Mouse (Mus musculus) thymus, postnatal 4 days (tissue): ENCODE measurements around the gene Robo1.

Source experiments
- DNase-seq: peaks from one replicate; pipeline ENCODE4 v3.0.0; 2021

Gene Robo1

DNA sequence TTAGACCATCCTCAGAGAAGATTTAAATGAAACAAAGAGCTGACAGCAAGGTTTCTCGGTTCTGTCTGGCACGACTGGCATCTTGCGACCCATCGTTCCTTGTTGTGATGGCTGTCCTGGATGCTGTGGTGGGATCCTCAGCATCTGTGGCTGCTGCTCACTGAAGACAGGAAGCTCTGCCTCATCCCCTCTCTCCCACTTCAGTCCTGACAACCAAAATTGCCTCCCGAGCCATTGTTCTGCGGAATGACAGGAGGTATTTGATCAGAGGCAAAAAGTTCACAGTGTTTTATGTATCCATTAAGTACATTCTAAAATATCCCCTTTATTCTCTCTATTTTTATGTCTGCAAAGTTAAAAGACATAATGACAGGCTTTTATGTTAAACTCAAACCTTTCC, 643.9 kb downstream of the Robo1 start:
- no peak for DNase-seq

DNA sequence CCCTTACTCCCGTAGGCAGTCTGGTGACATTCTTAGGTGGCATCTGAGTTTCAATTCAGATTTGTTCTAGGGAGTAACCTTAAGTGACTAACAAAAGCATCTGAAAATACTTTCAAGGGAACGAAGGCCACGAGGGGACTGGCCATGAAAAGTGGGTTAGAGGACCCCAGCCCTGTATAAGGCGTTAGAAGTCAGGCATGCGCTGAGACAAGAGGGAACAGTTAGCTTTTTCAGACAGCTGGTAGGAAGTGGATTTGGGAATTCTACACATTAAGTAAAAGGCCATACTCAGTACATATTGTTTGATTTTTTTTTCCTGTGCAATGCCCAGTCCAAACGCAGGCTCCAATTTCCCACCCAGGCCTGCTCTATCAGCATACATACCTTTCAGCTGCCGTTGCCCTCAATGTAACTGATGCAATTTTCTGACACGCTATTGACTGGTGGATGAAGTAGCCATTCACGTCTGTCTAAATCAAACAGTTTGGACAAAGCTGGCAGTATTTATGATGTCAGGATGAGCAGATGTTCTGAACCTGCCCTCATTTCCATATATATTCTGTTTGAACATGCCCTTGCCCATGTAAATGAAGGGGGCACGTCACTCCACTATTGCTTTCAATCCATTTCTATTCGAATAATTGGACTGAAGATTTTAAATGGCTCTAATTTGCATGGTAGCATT, 651.1 kb downstream of the Robo1 start:
- DNase-seq = no peak

DNA sequence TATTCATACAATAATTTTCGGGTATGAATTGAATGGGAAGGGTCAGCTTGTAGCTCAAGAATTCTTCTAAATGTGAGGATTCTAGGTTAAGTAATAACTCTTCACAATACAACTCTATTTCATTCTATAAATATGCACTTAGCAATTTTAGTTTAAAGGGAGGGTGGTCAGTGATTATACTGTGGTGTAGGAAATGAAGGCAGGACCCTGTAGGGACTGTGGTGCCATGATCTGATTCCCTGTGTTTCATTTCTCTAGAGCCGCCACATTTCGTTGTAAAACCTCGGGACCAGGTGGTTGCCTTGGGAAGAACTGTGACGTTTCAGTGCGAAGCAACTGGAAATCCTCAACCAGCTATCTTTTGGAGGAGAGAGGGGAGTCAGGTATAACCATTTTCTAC, 651.7 kb downstream of the Robo1 start:
- no peak for DNase-seq

DNA sequence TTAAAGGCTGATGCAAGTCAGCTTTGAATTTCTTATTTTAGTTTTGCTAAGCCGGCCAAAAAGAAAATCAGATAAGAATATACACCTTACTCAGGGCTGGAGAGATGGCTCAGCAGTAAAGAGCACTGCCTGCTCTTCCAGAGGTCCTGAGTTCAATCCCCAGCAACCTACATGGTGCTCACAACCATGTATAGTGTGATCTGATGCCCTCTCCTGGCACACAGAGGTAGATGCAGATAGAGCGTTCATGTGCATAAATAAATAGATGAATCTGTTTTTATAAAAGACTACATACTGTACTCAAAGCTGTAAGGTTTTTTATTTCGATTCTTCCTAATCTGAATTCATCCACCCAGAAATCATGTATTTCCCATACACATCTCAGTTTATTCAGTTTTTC, 655.7 kb downstream of the Robo1 start:
- no peak for DNase-seq

DNA sequence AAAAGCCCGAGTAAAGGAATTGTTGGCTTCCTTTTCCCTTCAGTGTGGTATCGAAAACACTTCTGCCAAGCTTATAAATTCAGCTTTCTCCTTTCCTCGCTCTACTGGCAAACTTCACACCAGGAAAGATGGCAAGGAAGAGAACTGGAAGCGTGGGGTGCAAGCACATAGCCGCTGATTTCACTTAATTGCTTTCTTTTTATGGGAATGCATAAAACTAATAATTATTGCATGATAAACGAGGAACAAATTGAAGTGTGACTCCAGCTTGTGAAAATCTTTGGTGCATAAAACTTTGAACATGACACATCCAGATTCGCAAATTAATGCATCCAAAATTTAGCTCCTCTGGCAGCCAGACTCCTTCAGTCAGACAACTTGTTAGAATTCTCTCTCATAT, 659.4 kb downstream of the Robo1 start:
- DNase-seq = no peak

DNA sequence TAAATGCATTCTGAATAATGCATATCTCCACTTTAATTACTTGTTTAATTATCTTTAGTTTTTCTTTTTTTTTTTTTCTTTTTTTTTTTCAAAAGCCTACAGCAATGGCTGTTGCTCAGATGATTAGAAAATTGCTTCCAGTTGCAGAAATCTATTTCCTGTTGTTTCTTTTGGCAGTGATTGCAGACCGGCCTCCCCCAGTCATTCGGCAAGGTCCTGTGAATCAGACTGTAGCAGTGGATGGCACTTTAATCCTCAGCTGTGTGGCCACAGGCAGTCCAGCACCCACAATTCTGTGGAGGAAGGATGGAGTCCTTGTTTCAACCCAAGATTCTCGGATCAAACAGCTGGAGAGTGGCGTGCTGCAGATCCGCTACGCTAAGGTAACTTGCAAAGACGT, 661.9 kb downstream of the Robo1 start:
- DNase-seq = no peak

DNA sequence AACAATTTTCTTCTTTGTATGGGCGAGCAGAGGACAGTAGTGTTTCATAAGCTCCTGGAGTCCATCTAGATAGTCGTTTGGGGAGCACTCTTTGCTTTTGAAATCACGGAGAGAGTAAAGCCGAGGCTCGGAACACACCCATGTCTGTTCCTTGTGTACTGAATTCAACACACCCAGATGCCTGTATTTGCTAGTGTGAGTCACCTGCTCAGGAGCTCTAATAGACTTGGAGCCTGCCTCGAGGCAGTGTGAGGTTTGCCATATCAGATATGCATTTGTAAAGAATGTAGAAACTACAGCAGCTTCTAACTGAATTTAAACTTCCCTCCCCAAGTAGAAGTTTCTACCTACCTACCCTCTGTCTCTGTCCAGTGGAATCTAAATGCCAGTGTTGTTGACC, 665.6 kb downstream of the Robo1 start:
- DNase-seq = no peak

DNA sequence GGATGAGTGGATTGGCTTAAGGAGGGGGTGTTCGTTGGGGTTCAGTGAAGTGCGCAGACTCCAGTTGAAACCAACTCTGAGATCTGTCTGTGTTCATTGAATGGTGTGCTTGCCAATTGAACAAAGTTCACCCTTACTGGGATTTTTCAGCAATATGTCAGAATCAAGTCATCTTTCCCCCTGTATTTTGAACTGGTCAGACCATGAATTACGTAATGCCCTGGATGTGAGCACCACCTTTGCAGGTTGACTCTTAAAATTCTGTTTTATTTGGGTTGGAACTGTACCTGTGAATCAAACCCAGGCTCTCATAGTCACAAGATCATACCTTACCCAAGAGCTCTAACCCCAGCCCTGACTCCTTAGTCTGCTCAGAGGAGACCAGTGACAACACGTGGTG, 666.6 kb downstream of the Robo1 start:
- no peak for DNase-seq

DNA sequence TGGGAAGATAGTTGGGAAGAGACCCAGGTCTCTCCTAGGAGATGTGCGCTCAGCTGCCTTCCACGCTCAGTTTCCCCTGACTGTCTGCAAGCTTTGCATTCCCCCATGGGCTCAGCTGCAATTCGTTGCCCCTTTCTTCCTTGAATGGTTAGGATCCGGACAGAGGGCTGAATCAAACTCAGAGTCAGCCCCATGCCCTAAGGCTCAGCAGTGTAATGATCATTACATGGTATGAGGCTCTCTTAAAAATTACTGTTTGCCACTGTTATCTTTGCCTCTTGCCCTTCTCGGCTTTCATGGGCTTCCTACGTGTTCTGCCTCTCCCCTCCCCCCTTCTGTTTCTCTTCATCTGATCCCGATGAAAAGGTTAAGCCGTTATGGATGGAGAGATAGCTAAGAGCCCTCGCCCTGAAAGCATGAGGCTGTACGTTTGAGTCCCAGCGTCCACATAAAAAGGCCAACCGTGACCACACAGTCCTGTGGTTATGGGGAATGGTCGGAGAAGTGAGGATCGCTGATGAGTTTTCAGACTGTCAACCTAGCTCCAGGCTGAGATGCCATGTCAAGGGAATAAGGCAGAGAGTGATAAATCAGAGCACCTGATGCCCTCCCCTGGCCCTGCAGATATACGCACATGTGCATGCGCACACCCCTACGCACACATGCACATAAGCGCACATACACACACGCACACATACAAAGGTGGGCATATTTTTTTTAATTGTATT, 668.9 kb downstream of the Robo1 start:
- DNase-seq = no peak

DNA sequence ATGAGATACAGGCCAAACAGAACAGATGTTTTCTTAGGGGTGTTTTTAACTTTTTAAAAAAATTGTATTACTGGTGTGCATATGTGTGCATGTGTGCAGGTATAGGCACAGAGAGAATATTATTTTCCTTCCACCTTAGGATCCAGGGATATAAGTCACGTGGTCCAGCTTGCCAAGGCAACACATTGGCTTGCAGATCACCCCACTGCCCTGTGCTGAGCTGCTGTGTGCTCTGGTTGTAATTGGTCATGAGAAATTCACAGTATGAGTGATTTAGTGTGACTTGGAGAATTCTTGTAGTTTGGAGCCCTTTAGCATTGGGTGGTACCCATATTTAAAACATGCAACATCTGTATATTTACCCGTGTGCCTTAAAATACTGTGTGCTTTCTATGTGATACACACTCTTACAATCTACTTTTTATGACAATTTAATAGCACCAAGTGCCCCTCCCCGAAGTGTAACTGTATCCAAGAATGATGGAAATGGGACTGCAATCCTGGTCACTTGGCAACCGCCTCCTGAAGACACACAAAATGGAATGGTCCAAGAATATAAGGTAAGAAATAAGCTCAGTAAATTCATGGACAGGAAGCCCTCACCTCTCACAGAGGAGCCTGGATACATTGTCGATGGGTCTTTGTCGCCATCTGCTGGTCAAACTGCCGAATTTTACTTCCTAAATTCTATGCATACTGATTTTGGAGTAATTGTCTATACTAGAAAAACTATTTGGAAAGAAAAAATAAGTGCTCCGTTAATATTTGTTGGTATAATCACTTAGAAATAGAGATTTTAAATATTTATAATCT, 671.5 kb downstream of the Robo1 start:
- peak; percentile 72 for DNase-seq

DNA sequence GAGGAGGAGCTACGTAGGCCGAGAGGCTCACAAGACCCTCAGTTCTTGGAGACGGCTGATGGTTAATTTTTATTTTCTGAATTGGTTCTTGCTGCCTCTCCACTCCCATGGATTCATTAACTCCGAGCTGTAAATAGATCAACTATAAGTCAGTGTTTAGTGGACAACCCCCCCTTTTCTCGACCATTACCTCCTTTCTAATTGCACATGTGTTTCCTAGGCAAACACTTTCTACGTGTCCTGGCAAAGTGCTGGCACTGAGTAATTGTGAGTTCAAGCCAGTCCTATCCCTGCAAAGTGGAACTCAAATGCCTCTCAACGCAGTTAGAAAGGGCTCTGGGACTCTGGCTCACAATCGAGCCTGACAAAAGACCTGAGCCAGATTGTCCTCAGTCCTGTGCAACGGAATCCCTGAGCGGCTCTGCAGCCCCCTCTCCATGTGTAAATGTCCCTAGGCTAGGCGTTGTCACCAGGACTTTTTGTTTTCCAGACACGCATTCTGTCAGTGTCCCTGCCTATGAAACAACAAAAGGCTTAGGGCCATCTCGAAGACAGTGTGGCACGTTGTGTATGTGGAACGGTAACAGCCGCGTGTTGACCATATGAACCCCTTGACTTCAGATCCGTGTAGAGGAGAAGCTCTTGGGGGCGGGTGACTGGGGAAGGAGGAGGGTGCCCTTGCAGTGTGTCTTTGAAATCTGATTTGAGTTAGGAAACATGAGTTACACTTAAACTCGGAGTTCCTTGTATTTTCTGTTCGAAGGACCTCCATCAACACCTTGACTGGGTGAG, 682.5 kb downstream of the Robo1 start:
- no peak for DNase-seq

DNA sequence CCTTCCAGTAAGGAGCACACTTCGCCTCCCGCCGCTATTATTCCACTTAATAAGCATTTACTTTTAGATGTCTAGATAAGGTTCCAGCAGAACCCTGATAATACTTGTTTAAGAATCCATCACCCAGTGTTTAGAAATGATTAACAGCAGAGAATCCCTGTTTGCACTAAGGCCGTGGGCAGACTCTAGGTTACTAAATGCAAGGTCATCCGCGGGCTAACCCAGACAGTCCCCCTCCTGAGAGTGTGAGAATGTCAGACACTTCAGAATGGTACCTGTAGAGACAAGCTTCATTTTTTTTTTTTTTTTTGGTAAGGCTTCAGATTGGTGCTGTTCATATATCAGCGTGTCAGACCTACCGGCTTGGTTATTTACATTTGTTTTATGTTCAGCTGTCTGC, 685.1 kb downstream of the Robo1 start:
- DNase-seq = no peak

DNA sequence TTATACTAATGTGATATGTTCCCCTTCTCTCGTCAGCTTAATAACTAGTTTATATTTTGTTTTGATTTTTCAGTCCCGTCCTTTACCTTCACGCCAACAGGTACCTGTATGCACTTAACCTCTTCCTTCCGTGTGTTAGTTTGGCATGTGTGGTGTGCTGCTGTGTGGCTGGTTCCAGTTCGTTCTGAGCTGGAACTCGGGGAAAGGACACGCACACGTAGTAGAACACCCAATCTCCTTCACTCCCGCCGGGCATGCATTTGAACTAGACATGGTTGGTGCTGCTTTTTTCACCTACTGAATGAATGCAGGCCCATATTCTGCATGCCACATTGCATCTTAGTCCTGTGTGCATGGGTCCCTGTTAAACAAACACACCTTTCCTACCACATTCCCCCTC, 685.5 kb downstream of the Robo1 start:
- DNase-seq = no peak

DNA sequence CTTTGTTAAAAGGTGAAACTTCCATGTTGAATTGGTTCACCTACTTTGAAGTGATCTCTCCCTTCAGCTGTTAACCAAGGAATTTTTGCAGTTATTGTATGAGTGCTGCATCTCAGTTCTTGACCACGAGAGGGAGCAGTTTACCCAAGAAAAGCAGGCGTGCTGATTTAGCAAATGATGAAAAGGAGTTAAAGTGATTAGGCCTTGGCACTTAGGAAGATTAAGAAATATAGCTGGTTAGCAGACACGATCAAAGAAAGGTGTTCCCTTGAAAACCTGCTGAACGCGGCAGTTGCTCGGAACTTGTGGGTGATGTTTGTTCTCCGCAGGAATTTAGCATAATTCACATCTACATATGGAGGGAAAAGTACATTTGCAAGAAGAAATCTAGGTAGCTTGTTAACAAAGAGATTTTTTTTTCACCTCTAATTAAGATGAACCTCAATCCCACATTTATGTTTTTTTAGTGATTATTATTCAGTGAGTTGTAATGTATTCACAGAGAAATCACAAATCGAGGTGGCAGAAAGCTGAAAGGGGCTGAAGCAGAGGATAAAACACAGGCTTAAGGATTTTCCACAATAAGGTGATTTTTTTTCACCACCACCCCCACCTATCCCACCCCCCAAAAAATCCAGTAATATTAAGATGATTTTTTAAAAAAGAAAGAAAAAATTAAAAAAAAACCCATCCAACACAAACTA, 687.3 kb downstream of the Robo1 start:
- DNase-seq = peak; percentile 24

DNA sequence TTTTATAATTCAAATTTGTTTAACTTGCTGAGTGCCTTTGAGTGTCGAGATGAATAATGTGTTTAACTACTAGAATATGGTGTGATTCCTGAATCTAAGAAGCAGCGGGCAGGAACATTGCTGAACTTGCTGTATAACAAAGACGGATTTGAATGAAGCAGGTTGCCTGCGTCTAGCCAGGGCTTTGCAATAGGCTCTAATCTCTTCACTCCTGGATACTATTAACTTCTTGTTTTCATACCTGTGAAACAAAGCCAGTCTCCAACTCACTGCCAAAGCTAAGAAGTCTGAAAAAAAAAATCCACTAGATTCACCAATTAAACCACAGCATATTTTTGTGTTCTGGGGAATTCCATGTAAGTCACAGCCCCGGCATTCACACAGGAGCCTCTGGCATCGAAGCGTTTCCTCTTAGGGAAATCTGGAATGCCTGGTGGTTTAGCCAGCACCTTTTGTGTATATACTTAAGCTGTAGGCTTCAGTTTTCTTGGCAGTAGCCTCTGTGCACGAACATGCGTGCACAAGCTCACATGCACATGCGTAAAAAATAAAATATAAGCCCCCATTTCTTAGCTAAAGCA, 687.9 kb downstream of the Robo1 start:
- DNase-seq = no peak

DNA sequence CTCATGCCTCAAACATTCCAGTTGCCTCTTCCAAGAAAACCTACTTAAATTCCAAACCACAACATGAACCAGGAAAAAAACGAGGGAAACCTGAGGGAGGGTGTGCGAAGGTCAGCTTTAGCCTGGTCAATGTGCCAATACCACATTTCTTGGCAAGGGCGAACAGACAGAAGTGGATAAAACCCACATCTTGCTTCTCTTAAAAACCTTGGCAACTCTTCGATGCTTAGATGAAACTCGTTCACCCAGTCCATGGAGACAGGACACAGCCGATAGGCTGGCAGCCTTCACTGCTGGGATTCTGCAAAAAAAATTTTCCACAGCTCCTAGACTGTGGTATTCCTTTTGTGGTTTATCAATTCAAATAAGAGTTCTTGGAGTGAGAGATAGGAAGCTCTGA, 690.6 kb downstream of the Robo1 start:
- DNase-seq = no peak

DNA sequence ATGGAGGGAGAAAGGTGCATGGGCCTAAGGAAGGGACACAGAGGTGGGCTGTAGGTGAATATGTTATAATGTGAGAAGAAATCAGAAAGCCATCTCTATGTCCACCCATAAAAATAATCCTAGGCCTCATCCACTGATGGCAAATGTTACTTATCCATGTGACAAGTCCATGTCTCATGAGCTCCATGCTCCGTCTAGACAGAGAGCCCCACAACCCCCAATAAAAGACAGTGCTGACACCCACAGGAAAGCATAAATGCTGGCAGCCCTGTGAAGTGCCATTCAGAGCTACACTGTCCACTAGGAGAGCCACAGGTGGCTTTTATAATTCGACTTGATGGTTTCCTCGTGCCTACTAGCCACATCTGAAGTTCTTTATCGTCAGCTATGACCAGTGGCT, 694.6 kb downstream of the Robo1 start:
- no peak for DNase-seq

DNA sequence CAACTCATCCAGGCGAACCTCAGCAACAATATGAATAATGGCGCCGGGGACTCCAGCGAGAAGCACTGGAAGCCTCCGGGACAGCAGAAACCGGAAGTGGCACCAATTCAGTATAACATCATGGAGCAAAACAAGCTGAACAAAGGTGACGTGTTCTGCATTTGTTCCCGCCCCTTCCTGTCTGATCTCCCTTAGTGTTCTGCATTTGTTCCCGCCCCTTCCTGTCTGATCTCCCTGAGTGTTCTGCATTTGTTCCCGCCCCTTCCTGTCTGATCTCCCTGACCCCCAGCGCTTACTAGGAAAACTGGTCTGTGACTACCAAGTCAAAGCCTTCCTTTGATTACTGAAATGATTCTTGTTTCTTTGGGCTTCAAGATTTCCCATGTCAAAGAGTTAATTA, 696.5 kb downstream of the Robo1 start:
- DNase-seq = no peak

DNA sequence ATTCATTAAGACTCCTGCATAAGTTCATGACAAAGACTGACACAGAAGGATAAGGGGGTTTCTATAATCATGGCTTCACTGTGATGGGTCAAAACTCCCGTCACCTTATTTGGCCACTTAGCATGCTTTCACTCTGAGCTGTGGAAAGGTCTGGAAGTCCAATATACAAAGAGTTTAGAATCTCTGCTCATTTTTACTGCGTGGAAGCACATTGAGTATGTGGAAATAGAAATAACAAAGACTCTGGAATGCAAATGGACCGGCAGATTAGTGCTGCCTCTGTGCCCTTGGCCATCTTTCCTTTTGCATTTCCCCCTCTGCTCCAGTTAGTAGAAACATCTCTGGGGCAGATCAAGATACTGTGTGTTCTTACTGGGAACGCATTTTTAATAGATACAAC, 697.7 kb downstream of the Robo1 start:
- no peak for DNase-seq

DNA sequence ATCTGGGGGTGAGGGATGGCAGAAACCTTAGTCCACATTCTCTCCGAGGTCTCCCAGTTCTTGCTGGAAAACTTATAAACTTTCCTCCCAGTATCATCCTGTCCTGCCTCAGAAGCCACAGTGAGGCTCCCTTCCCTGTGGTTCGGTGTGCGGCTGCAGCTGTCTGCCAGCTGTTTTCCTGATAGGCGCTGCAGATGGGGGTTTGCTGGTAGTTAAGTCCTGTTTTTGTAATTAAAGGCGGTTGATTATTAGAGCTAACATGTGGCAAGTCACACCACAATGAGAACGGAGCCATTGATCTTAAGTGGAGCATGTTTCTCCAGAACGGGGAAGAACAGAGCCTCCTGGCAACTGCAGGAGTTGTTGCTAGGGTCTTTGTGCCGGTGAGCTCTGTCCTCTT, 699.3 kb downstream of the Robo1 start:
- no peak for DNase-seq

DNA sequence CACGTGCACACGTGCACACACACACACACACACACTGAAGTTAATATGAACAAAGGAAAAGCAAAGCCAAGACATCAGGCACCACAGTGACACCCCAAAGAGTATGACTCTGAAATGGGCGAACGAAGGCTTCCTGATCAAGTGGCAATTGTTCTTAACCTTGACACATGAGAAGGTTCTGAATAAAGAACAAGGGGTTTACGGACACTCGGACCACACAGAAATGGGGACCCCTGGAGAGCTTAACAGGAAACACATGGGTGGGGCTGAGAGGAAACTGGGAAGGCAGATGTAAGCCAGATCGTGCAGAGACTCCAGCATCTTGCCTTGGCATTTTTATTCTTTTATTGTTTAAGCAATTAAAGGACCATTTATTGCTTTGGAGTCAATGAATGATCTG, 703.2 kb downstream of the Robo1 start:
- no peak for DNase-seq

DNA sequence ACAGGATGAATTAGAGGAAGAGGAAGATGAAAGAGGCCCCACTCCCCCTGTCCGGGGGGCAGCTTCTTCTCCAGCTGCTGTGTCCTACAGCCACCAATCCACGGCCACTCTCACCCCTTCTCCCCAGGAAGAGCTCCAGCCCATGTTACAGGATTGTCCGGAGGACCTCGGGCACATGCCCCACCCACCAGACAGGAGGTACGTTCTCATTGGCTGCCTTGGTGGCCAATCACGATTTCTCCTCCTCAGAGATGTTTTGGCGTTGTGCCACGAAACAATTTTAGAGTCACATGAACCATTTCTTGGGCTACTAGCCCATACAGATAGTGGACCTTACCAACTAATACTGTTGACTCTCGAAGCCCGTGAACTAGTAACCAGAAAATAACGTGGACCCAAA, 704.8 kb downstream of the Robo1 start:
- no peak for DNase-seq
